8 mouse cellular contexts compared by ENCODE assay signal in the genomic region with DNA sequence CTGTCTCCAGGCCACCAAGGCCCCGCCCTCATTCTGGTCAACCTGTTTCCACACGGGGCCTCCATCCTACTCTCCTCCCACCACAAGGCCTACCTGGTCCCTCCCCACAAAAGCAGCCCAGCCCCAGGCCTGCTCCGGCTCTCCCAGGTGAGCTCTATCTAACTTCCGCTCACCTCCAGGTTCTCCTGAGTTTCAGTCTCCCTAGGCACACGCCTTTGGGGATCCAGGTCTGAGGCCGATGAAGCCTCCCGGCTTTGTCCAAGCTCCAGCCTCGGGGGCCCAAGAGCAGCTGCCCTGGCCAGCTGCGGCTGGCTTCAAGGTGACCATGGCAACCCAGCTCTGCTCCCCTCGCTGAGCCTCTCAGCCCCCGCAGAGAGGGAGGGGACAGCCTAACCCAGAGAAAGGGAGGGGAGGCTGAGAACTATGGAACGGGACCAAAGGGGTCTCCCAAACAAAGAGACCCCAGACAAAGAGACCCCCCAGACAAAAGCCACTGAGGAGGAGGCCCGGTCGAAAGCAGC. TPM values are rescaled to one million over a fixed set of nuclear protein-coding genes. Genes with fewer than 3 reads are reported as not detected.
DNase-seq lines count a peak whose midpoint lies in the region; ATAC-seq lines count a peak whose summit lies in the region.

No protein-coding gene starts in this region.

- H3K27ac ChIP-seq in lung, embryonic 15.5 days = peak overlapping the region; percentile 89
- peak overlapping the region; percentile 91 for H3K27ac ChIP-seq in embryonic facial prominence, embryonic 13.5 days
- H3K27ac ChIP-seq in intestine, embryonic 16.5 days (ENCODE audit: low read length) = peak overlapping the region; percentile 95
- H3K27ac ChIP-seq in midbrain, embryonic 12.5 days (replicated peaks) = peak overlapping the region; percentile 100

- peak overlapping the region; percentile 34 for H3K9ac ChIP-seq in lung, embryonic 15.5 days
- H3K9ac ChIP-seq in embryonic facial prominence, embryonic 13.5 days = peak overlapping the region; percentile 66
- peak overlapping the region; percentile 71 for H3K9ac ChIP-seq in intestine, embryonic 16.5 days (ENCODE audit: low read depth, low read length)
- peak overlapping the region; percentile 94 for H3K9ac ChIP-seq in midbrain, embryonic 12.5 days (replicated peaks)

- peak overlapping the region; percentile 59 for H3K4me2 ChIP-seq in lung, embryonic 15.5 days
- H3K4me2 ChIP-seq in embryonic facial prominence, embryonic 13.5 days = peak overlapping the region; percentile 85
- H3K4me2 ChIP-seq in intestine, embryonic 16.5 days (ENCODE audit: low read depth, low read length) = peak overlapping the region; percentile 70
- peak overlapping the region; percentile 84 for H3K4me2 ChIP-seq in midbrain, embryonic 12.5 days (replicated peaks)

- peak; percentile 16; the same call in 1 of the 2 replicates for ATAC-seq in lung, embryonic 15.5 days (ENCODE audit: borderline replicate concordance, extremely low read depth, low FRiP score, low TSS enrichment)
- no peak for ATAC-seq in embryonic facial prominence, embryonic 13.5 days (ENCODE audit: insufficient number of reproducible peaks, insufficient read depth, low FRiP score, low TSS enrichment, low read depth)
- ATAC-seq in intestine, embryonic 16.5 days = peak; percentile 8; the same call in 1 of the 2 replicates
- peak; percentile 84 for ATAC-seq in midbrain, embryonic 12.5 days (ENCODE audit: low FRiP score, low read depth)

- no peaks in the 10 kb centered on the region for H3K9me3 ChIP-seq in lung, embryonic 15.5 days
- no peaks in the 10 kb centered on the region for H3K9me3 ChIP-seq in embryonic facial prominence, embryonic 13.5 days
- no peaks in the 10 kb centered on the region for H3K9me3 ChIP-seq in intestine, embryonic 16.5 days (ENCODE audit: control insufficient read depth, low read length)
- no peaks in the 10 kb centered on the region for H3K9me3 ChIP-seq in midbrain, embryonic 12.5 days

- WGBS in lung, embryonic 15.5 days = 4% methylated on average over 13 of the region's 14 CpGs
- 6% methylated on average over 14 of the region's 14 CpGs for WGBS in embryonic facial prominence, embryonic 13.5 days
- WGBS in intestine, embryonic 16.5 days = 3% methylated on average over 14 of the region's 14 CpGs
- WGBS in midbrain, embryonic 12.5 days = 0% methylated on average over 13 of the region's 14 CpGs

- H3K36me3 ChIP-seq in lung, embryonic 15.5 days = no peaks in the 10 kb centered on the region
- no peaks in the 10 kb centered on the region for H3K36me3 ChIP-seq in embryonic facial prominence, embryonic 13.5 days
- H3K36me3 ChIP-seq in intestine, embryonic 16.5 days (ENCODE audit: control insufficient read depth, insufficient read depth, low read length) = no peaks in the 10 kb centered on the region
- peaks cover 7% of the 10 kb centered on the region for H3K36me3 ChIP-seq in midbrain, embryonic 12.5 days

- peaks cover 56% of the 10 kb centered on the region for H3K4me1 ChIP-seq in lung, embryonic 15.5 days
- peaks cover 71% of the 10 kb centered on the region for H3K4me1 ChIP-seq in embryonic facial prominence, embryonic 13.5 days
- peaks cover 48% of the 10 kb centered on the region for H3K4me1 ChIP-seq in intestine, embryonic 16.5 days (ENCODE audit: control insufficient read depth, insufficient read depth, low read length)
- peaks cover 52% of the 10 kb centered on the region for H3K4me1 ChIP-seq in midbrain, embryonic 12.5 days

- no peaks in the 10 kb centered on the region for H3K27me3 ChIP-seq in lung, embryonic 15.5 days
- H3K27me3 ChIP-seq in embryonic facial prominence, embryonic 13.5 days = no peaks in the 10 kb centered on the region
- H3K27me3 ChIP-seq in intestine, embryonic 16.5 days (replicated peaks; ENCODE audit: control insufficient read depth, insufficient read depth, low read length) = no peaks in the 10 kb centered on the region
- no peaks in the 10 kb centered on the region for H3K27me3 ChIP-seq in midbrain, embryonic 12.5 days

- no peak for DNase-seq in lung, postnatal 36 days
- no peak for DNase-seq in frontal cortex, postnatal 25 days (ENCODE audit: low spot score in 2 of 2)
- DNase-seq in adrenal gland, adult 2 months = no peak
- no peak for DNase-seq in urinary bladder, postnatal 14 days (ENCODE audit: low spot score)

- H3K4me3 ChIP-seq in lung, embryonic 15.5 days = peak overlapping the region; percentile 35
- H3K4me3 ChIP-seq in embryonic facial prominence, embryonic 13.5 days = peak overlapping the region; percentile 37
- peak overlapping the region; percentile 47 for H3K4me3 ChIP-seq in intestine, embryonic 16.5 days (ENCODE audit: low read length)
- H3K4me3 ChIP-seq in midbrain, embryonic 12.5 days = peak overlapping the region; percentile 89

RNA-seq across cellular contexts. Expression of a gene that starts 0.6 kb away (rescaled TPM):
- 46.8 and 51.9 TPM in 2 replicates for polyA plus RNA-seq in lung, embryonic 15.5 days (2015; fragmentation: Nextera tagmentation; extraction: Ambion mirVana)
- 65.8 and 69.4 TPM in 2 replicates for polyA plus RNA-seq in embryonic facial prominence, embryonic 13.5 days (2015; fragmentation: Nextera tagmentation; extraction: Ambion mirVana)
- 54.1 and 57.1 TPM in 2 replicates for polyA plus RNA-seq in intestine, embryonic 16.5 days (2015; fragmentation: Nextera tagmentation; extraction: Ambion mirVana)
- polyA plus RNA-seq in midbrain, embryonic 12.5 days (2016; fragmentation: Nextera tagmentation; extraction: Ambion mirVana) = 201 and 218 TPM in 2 replicates
- 10 to 100 TPM; 30.0 to 58.8 TPM for total RNA-seq in adrenal gland, adult 2 months (2021)
- polyA plus RNA-seq in adrenal gland, adult 2 months (2012; rRNA removed) = 58.0 and 61.6 TPM in 2 replicates

RNA-seq across cellular contexts. Expression of a gene that starts 30.3 kb away (rescaled TPM):
- 48.8 and 49.9 TPM in 2 replicates for polyA plus RNA-seq in lung, embryonic 15.5 days (2015; fragmentation: Nextera tagmentation; extraction: Ambion mirVana)
- polyA plus RNA-seq in embryonic facial prominence, embryonic 13.5 days (2015; fragmentation: Nextera tagmentation; extraction: Ambion mirVana) = 39.2 and 48.6 TPM in 2 replicates
- 41.9 and 45.1 TPM in 2 replicates for polyA plus RNA-seq in intestine, embryonic 16.5 days (2015; fragmentation: Nextera tagmentation; extraction: Ambion mirVana)
- polyA plus RNA-seq in midbrain, embryonic 12.5 days (2016; fragmentation: Nextera tagmentation; extraction: Ambion mirVana) = 34.0 and 34.9 TPM in 2 replicates
- total RNA-seq in adrenal gland, adult 2 months (2021) = 10 to 100 TPM; 18.6 to 25.3 TPM
- 22.5 and 23.4 TPM in 2 replicates for polyA plus RNA-seq in adrenal gland, adult 2 months (2012; rRNA removed)

RNA-seq across cellular contexts. Expression of a gene that starts 36.4 kb away (rescaled TPM):
- polyA plus RNA-seq in lung, embryonic 15.5 days (2015; fragmentation: Nextera tagmentation; extraction: Ambion mirVana) = 20.7 and 22.4 TPM in 2 replicates
- polyA plus RNA-seq in embryonic facial prominence, embryonic 13.5 days (2015; fragmentation: Nextera tagmentation; extraction: Ambion mirVana) = 15.9 and 17.4 TPM in 2 replicates
- polyA plus RNA-seq in intestine, embryonic 16.5 days (2015; fragmentation: Nextera tagmentation; extraction: Ambion mirVana) = 19.3 and 22.8 TPM in 2 replicates
- 18.7 and 19.0 TPM in 2 replicates for polyA plus RNA-seq in midbrain, embryonic 12.5 days (2016; fragmentation: Nextera tagmentation; extraction: Ambion mirVana)
- 10 to 100 TPM; 36.4 to 38.6 TPM for total RNA-seq in adrenal gland, adult 2 months (2021)
- 75.5 and 77.3 TPM in 2 replicates for polyA plus RNA-seq in adrenal gland, adult 2 months (2012; rRNA removed)

Comparison
In these comparisons a context has a peak if more than half of its experiments do, and no peak if none do; other contexts are left out.
1. H3K4me3 ChIP-seq: peak in every context shown above with its lines; median percentile 89 in midbrain, embryonic 12.5 days; 47 in intestine, embryonic 16.5 days; 37 in embryonic facial prominence, embryonic 13.5 days; 35 in lung, embryonic 15.5 days.
2. H3K9ac ChIP-seq: peak in every context shown above with its lines; median percentile 94 in midbrain, embryonic 12.5 days; 71 in intestine, embryonic 16.5 days; 66 in embryonic facial prominence, embryonic 13.5 days; 34 in lung, embryonic 15.5 days.